Mouse (Mus musculus) E14TG2a.4 (cell line): ENCODE data around the gene Dstyk.
A peak's percentile ranks its signal among the peaks of the same experiment; 100 is the strongest.

Source experiments
- H3K27me3 ChIP-seq: 2 replicates; pipeline ENCODE4 v1.6.1; 2014; ENCODE audit warnings: low read length, control low read depth; ENCODE audit not compliant: insufficient read depth
- H3K36me3 ChIP-seq: 2 replicates; pipeline ENCODE4 v1.6.1; 2014; ENCODE audit warnings: low read length, control low read depth; ENCODE audit not compliant: insufficient read depth
- H3K4me1 ChIP-seq: replicated peaks from 2 replicates; pipeline ENCODE4 v1.6.1; 2014; ENCODE audit warnings: low read depth, low read length, control low read depth
- H3K4me3 ChIP-seq: replicated peaks from 2 replicates; pipeline ENCODE4 v1.5.1; 2014; ENCODE audit warnings: mild to moderate bottlenecking, low read length
- H3K9me3 ChIP-seq: 2 replicates; pipeline ENCODE4 v1.6.1; 2014; ENCODE audit warnings: low read length, control low read depth
- CTCF ChIP-seq: conservative IDR thresholded peaks from 2 replicates; pipeline ENCODE4 v1.5.1; 2014; ENCODE audit warnings: low read length
- NANOG ChIP-seq: IDR thresholded peaks from 2 replicates; pipeline ENCODE4 v1.6.1; 2014; ENCODE audit warnings: borderline replicate concordance, low read length, mixed read lengths
- POU5F1 ChIP-seq: IDR thresholded peaks from 2 replicates; pipeline ENCODE4 v1.6.1; 2014; ENCODE audit warnings: low read length, borderline replicate concordance

Dstyk gene

DNA sequence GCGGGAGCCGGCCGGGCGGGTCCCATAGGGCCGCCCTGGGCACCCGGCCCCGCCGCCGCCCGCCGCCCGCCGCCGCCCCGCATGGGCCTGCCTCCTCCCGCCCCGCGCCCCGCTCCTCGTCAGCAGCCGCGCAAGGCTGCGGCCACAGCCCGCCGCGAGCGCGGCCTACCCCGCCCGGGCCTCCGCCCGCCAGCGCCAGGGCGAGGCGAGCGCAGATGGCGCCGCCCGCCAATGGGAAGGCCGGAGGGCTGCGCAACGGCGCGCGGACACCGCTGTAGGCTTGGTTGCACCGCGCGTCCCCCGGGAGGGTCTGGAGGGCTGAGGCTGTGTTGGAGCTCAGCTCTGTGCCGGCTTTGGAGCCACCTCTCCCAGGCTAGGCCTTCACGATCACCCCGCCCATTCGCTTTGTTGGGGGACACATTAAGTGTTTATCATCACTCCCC lies 25.8 kb upstream of the Dstyk start:
- TF ChIP-seq POU5F1 (no peak), CTCF (no peak), NANOG (no peak)
- Histone ChIP-seq H3K27me3 (peaks cover 47% of the 10 kb centered on the region), H3K4me1 (peaks cover 29% of the 10 kb centered on the region), H3K4me3 (peak overlapping the region; percentile 83), H3K36me3 (peaks cover 3% of the 10 kb centered on the region; the same call in 1 of the 2 replicates), H3K9me3 (peaks cover 4% of the 10 kb centered on the region; the same call in 1 of the 2 replicates)

DNA sequence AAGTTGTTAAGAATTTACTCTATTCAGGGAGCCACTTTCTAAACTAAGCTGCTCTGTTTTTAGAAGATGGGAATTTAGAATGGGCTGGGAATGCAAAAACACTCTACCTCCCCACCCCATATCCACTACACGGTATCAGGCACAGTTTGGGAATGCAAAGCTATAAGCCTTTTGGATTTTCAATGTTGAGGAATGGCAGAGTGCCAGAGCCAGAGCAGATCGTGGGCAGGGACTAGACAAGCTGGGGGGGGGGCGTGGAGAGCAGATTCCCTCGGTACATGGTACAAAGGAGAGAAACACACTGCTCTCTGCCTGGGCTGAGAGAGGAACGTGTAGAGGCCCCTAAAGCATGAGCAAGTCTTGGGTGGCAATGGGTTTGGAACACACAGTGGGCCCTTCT lies 24.5 kb upstream of the Dstyk start:
- Histone ChIP-seq H3K27me3 (peaks cover 47% of the 10 kb centered on the region), H3K9me3 (peaks cover 4% of the 10 kb centered on the region; the same call in 1 of the 2 replicates), H3K4me1 (peaks cover 27% of the 10 kb centered on the region), H3K4me3 (no peak overlapping the region), H3K36me3 (peaks cover 3% of the 10 kb centered on the region; the same call in 1 of the 2 replicates)
- TF ChIP-seq CTCF (no peak), NANOG (no peak), POU5F1 (no peak)

GRCm38 (mm10) chr1:132396705-132397104 lies 20.6 kb upstream of the Dstyk start:
- no peaks in the 10 kb centered on the region for H3K9me3 ChIP-seq
- TF ChIP-seq POU5F1 (no peak), CTCF (no peak)
- H3K36me3 ChIP-seq, result no peaks in the 10 kb centered on the region
- peaks cover 7% of the 10 kb centered on the region for H3K4me1 ChIP-seq
- H3K4me3 ChIP-seq, result no peak overlapping the region
- H3K27me3 ChIP-seq, result peaks cover 33% of the 10 kb centered on the region

DNA sequence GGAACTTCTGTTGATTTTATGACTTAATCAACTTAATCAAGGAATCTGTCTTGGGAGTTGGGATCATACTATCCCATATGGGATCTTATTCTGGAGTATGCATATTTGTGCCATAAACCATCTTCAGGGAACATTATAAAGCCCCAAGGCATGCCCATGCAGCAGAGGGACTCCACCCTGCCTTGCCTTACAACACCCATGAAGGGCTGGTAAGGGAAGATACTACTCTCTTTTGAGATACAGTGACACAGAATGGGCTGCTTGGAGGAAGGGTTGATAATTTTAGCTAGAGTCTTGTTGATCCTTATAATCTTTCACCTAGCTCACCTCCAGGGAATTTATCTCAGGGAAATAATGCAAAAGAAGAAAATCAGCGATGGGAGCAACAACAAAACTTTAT lies 16.8 kb upstream of the Dstyk start:
- Histone ChIP-seq H3K9me3 (no peaks in the 10 kb centered on the region), H3K36me3 (no peaks in the 10 kb centered on the region), H3K4me3 (no peak overlapping the region), H3K27me3 (0 out of 2 replicates have a peak, but pooled peaks cover 2% of the 10 kb centered on the region), H3K4me1 (no peaks in the 10 kb centered on the region)
- TF ChIP-seq NANOG (no peak), CTCF (no peak), POU5F1 (no peak)

- TF ChIP-seq NANOG (no peak), POU5F1 (no peak), CTCF (no peak)
- H3K4me1 ChIP-seq, result no peaks in the 10 kb centered on the region
- 0 out of 2 replicates have a peak, but pooled peaks cover 2% of the 10 kb centered on the region for H3K27me3 ChIP-seq
- no peak overlapping the region for H3K4me3 ChIP-seq
- H3K9me3 ChIP-seq, result no peaks in the 10 kb centered on the region
- no peaks in the 10 kb centered on the region for H3K36me3 ChIP-seq
Observed at GRCm38 (mm10) chr1:132401843-132402242, 15.5 kb upstream of the Dstyk start.

DNA sequence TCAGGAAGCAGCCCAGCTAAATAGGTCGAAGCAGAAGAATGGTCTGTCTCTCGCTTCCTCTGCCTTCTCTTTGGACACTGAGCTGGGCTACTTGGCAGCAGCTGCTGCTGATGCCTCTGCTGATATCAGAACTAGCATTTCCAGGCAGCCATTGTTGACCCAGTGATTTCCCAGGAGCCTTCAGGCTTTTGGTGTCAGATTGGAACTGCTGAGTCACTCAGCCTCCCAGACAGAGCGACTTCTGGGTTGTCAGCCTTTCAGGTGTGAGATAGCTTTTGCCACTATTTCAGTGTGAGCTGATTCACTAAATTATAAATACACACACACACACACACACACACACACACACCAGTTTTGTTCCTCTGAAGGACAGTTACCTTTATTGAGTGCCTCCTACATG lies 6.7 kb upstream of the Dstyk start:
- 0 out of 2 replicates have a peak, but pooled peaks cover 3% of the 10 kb centered on the region for H3K27me3 ChIP-seq
- H3K36me3 ChIP-seq, result no peaks in the 10 kb centered on the region
- no peaks in the 10 kb centered on the region for H3K4me1 ChIP-seq
- H3K4me3 ChIP-seq, result no peak overlapping the region
- TF ChIP-seq POU5F1 (no peak), CTCF (no peak), NANOG (no peak)
- H3K9me3 ChIP-seq, result peaks cover 27% of the 10 kb centered on the region

DNA sequence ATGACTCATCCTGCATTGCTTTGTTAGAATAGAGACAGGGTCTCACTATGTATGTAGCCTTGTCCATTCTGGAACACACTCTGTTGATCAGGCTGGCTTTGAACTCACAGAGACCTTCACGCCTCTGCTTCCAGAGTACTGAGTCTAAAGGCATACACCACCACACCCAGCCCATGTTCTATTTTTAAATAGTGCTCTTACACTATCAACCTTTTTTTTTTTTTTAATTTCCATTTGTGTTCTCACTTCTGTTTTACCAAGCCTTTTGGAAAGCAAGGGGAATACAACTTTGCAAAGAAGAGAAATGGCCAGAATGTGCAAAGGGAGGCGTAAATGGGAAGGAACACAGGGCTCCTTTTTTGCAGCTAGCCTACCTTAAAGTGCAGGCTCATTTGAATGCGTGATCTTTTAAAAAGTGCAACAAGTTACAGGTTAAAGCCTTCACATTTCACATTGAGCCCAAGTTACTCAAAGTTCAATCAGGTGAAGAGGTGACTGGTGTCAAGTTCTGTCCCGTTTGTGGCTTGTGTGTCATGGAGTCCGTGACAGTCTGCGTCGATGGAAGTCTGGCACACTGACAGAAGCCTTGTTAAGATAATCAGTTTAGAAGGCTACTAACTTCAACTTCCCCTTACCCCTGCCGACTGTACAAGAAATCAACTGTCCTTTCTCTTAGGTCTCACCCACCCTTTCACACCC lies 962 bp upstream of the Dstyk start:
- Histone ChIP-seq H3K9me3 (peaks cover 5% of the 10 kb centered on the region), H3K4me3 (no peak overlapping the region), H3K27me3 (0 out of 2 replicates have a peak, but pooled peaks cover 5% of the 10 kb centered on the region), H3K36me3 (no peaks in the 10 kb centered on the region), H3K4me1 (peaks cover 25% of the 10 kb centered on the region)
- TF ChIP-seq CTCF (no peak), POU5F1 (no peak), NANOG (no peak)

DNA sequence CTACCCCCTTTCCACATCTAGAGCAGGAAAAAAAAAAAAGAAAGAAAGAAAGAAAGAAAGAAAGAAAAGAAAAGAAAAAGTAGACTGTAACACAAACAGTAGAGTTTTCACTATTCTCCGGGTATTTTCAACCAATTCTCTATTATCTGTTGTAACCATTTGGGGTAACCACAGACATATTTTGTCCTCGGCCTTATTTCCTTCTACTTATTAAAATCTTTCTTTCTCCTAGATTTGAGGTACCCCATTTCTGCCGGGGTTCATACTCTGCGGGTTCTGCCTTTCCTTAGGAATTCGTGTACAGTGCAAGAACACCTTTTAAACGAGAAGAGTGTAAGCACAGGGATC lies 438 bp upstream of the Dstyk start:
- H3K36me3 ChIP-seq, result no peaks in the 10 kb centered on the region
- H3K27me3 ChIP-seq, result 0 out of 2 replicates have a peak, but pooled peaks cover 5% of the 10 kb centered on the region
- peaks cover 25% of the 10 kb centered on the region for H3K4me1 ChIP-seq
- no peak for TF ChIP-seq POU5F1
- TF ChIP-seq NANOG, result no peak
- no peak for TF ChIP-seq CTCF
- no peaks in the 10 kb centered on the region for H3K9me3 ChIP-seq
- peak overlapping the region; percentile 88 for H3K4me3 ChIP-seq

- Histone ChIP-seq H3K27me3 (0 out of 2 replicates have a peak, but pooled peaks cover 2% of the 10 kb centered on the region), H3K4me3 (no peak overlapping the region), H3K36me3 (no peaks in the 10 kb centered on the region), H3K9me3 (no peaks in the 10 kb centered on the region), H3K4me1 (peaks cover 25% of the 10 kb centered on the region)
- TF ChIP-seq NANOG (no peak), CTCF (no peak), POU5F1 (no peak)
Observed at GRCm38 (mm10) chr1:132420206-132420605, 2.9 kb downstream of the Dstyk start.
